In genomic region chr3:129878405-129879021, GRCm38 (mm10) we compare ENCODE assay signal across 8 mouse cellular contexts. TPM values are rescaled to one million over a fixed set of nuclear protein-coding genes. Genes with fewer than 3 reads are reported as not detected.
DNase-seq lines count a peak whose midpoint lies in the region; ATAC-seq lines count a peak whose summit lies in the region.

Pla2g12a (plus strand) TSS chr3:129878606.

- peak; percentile 66 for ATAC-seq in erythroid progenitor cell, adult 5-6 weeks (replicated peaks; ENCODE audit: low FRiP score, poor library complexity, severe bottlenecking)
- peak; percentile 87 for ATAC-seq in heart, embryonic 12.5 days (ENCODE audit: insufficient number of reproducible peaks, low FRiP score)
- ATAC-seq in kidney, embryonic 16.5 days (ENCODE audit: low FRiP score, low TSS enrichment) = peak; percentile 92
- ATAC-seq in monocyte, adult 5-6 weeks (replicated peaks; ENCODE audit: insufficient number of reproducible peaks, low FRiP score, low TSS enrichment, poor library complexity, severe bottlenecking) = peak; percentile 45; the same call in 1 of the 2 replicates

- H3K4me1 ChIP-seq in brown adipose tissue, adult 24 weeks (ENCODE audit: control insufficient read depth, insufficient read depth, insufficient read length, low read length) = peaks cover 5% of the 10 kb centered on the region; the same call in 1 of the 2 replicates
- 0 out of 2 replicates have a peak, but pooled peaks cover 12% of the 10 kb centered on the region for H3K4me1 ChIP-seq in heart, embryonic 12.5 days (replicated peaks)
- peaks cover 13% of the 10 kb centered on the region for H3K4me1 ChIP-seq in kidney, embryonic 16.5 days (ENCODE audit: insufficient read depth, low read length)

- under 1% methylated on average over 65 of the region's 66 CpGs for WGBS in heart, embryonic 12.5 days
- WGBS in kidney, embryonic 16.5 days = 0% methylated on average over 60 of the region's 66 CpGs

- no peaks in the 10 kb centered on the region for H3K9me3 ChIP-seq in heart, embryonic 12.5 days (replicated peaks)
- no peaks in the 10 kb centered on the region for H3K9me3 ChIP-seq in kidney, embryonic 16.5 days (ENCODE audit: low read length)

- H3K9ac ChIP-seq in heart, embryonic 12.5 days = peak within 1 kb of the TSS; percentile 88
- H3K9ac ChIP-seq in kidney, embryonic 16.5 days (replicated peaks; ENCODE audit: low read length) = peak within 1 kb of the TSS; percentile 86

- H3K27ac ChIP-seq in brown adipose tissue, adult 24 weeks (replicated peaks; ENCODE audit: low read depth, low read length) = 0 out of 2 replicates have a peak within 1 kb of the TSS, but pooled peaks have one; percentile 24
- peak within 1 kb of the TSS; percentile 77 for H3K27ac ChIP-seq in heart, embryonic 12.5 days (ENCODE audit: poor library complexity, severe bottlenecking)
- H3K27ac ChIP-seq in kidney, embryonic 16.5 days (ENCODE audit: low read length) = peak within 1 kb of the TSS; percentile 71

- DNase-seq in CD4-positive, CD25-positive, alpha-beta regulatory T cell, adult 2 months (ENCODE audit: low read depth, low spot score) = peak; percentile 93
- DNase-seq in liver = peak; percentile 91
- peak; percentile 84 to 85 for DNase-seq in spleen, postnatal 36 days (ENCODE audit: low spot score in 2 of 2)

- H3K36me3 ChIP-seq in heart, embryonic 12.5 days = no peaks in the 10 kb centered on the region
- H3K36me3 ChIP-seq in kidney, embryonic 16.5 days (ENCODE audit: insufficient read depth, low read length) = no peaks in the 10 kb centered on the region

- peak within 1 kb of the TSS; percentile 88 for H3K4me3 ChIP-seq in brown adipose tissue, adult 24 weeks (ENCODE audit: insufficient read depth, low read depth, low read length)
- peak within 1 kb of the TSS; percentile 73 for H3K4me3 ChIP-seq in heart, embryonic 12.5 days
- H3K4me3 ChIP-seq in kidney, embryonic 16.5 days (ENCODE audit: low read length) = peak within 1 kb of the TSS; percentile 75

- 0 out of 2 replicates have a peak, but pooled peaks cover 6% of the 10 kb centered on the region for H3K27me3 ChIP-seq in heart, embryonic 12.5 days (replicated peaks)
- H3K27me3 ChIP-seq in kidney, embryonic 16.5 days (ENCODE audit: insufficient read depth, low read length) = no peaks in the 10 kb centered on the region

- H3K4me2 ChIP-seq in heart, embryonic 12.5 days = peak within 1 kb of the TSS; percentile 96
- peak within 1 kb of the TSS; percentile 92 for H3K4me2 ChIP-seq in kidney, embryonic 16.5 days (replicated peaks; ENCODE audit: low read depth, low read length)

RNA-seq across cellular contexts. Expression of gene Pla2g12a, which starts in this region (rescaled TPM):
- 62.0 and 68.4 TPM in 2 replicates for polyA plus RNA-seq in brown adipose tissue, adult 24 weeks (2012; ENCODE audit: insufficient read depth, insufficient read length, missing spikeins)
- total RNA-seq in erythroid progenitor cell, adult 5-6 weeks (2015; ENCODE audit: low replicate concordance) = 23.1 and 44.4 TPM in 2 replicates
- total RNA-seq in erythroid progenitor cell, adult 5-6 weeks (2017; ENCODE audit: low replicate concordance) = 27.0 and 29.7 TPM in 2 replicates
- 63.3 and 66.1 TPM in 2 replicates for polyA plus RNA-seq in heart, embryonic 12.5 days (2016; fragmentation: Nextera tagmentation; extraction: Ambion mirVana)
- 43.0 and 47.5 TPM in 2 replicates for polyA plus RNA-seq in kidney, embryonic 16.5 days (2015; fragmentation: Nextera tagmentation; extraction: Ambion mirVana)
- total RNA-seq in monocyte, adult 5-6 weeks (2017) = 1.3 to 6.7 TPM (median 4.7 TPM) in 3 replicates

Comparison
In these comparisons a context has a peak if more than half of its experiments do, and no peak if none do; other contexts are left out.
1. Peak in every context shown above with its lines: DNase-seq, ATAC-seq, H3K4me3 ChIP-seq and H3K27ac ChIP-seq.
2. H3K27ac ChIP-seq: peak in every context shown above with its lines; median percentile 77 in heart, embryonic 12.5 days; 71 in kidney, embryonic 16.5 days; 24 in brown adipose tissue, adult 24 weeks.